Mouse (Mus musculus) erythroblast, embryonic 14.5 days (primary cell): Measurements from ENCODE around the gene M6pr.

Experiments
- GATA1 ChIP-seq: IDR thresholded peaks from 2 replicates; pipeline ENCODE4 v1.6.1; 2012; ENCODE audit warnings: low read length, inconsistent platforms, mixed read lengths
- TAL1 ChIP-seq: IDR thresholded peaks from 3 replicates; pipeline ENCODE4 v1.6.1; 2012; ENCODE audit warnings: low read length, inconsistent platforms, mixed read lengths

DNA sequence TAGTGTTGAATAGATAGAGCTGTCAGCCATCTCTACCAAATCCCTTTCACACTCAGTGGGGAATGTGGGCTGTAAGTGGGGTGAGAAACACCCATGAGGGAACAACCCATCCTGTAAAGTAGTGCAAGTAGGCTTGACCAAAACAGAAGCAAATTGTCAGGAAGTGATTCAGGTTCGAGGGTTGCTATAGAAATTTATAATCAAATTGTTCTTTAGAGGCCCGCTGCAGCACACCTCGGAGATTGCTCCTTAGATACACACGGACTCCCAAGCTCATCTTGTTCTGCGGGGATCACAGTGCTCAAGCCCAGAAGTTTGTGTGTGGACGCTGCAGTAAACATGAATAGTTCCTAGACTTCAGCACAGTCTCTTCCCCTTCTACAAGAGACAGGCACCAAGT is 25.7 kb upstream of the M6pr start, which contains the start of gene Klrg1:
- TF ChIP-seq GATA1 (no peak), TAL1 (no peak)
